Mouse (Mus musculus) erythroblast, adult 5-6 weeks (primary cell): ENCODE measurements at regions not wholly inside any gene's neighbourhood (a gene's known extent, or its start where the extent isn't known, plus 50 kb on each side); places are given as distances from the start of the nearest gene placed in this dataset.
A peak's percentile ranks its signal among the peaks of the same experiment; 100 is the strongest.

Experiments
- ATAC-seq: replicated peaks from 2 replicates; pipeline ENCODE4 v1.8.0; 2016; ENCODE audit warnings: moderate number of reproducible peaks, mild to moderate bottlenecking, moderate TSS enrichment, inconsistent platforms; ENCODE audit not compliant: poor library complexity, low FRiP score, severe bottlenecking

DNA sequence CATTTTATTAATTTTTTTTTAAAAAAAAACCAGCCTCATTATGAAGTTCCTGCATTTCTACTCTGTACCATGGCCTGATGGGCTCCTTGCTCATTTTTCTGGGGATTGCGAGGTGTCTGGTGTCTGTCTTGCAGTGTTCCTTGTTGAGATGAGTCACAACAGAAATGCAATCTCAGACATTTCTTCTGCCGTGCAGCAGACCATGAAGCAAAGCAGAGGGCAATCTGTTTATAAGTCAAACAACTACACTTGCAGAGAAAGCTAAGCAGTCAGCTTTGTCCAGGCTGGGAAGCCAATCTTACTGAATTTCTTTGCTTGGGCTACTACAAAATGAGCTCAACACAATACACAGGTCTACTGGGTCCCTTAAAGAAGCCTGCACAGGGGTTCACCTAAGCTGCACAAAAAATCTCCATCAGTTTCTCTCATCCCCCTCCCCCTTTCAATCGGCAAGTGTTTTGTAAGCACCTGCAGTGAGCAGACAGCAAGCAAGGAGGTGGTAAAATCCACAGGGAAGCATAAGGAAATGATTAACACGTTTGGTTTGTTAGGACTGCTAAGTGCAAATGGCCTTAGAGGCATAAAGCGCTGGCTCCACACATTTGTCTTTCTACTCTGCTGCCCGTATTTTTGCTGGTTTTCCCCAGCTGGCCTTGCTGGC is 171.0 kb upstream of the Dmrta1 start:
- ATAC-seq, result no peak

DNA sequence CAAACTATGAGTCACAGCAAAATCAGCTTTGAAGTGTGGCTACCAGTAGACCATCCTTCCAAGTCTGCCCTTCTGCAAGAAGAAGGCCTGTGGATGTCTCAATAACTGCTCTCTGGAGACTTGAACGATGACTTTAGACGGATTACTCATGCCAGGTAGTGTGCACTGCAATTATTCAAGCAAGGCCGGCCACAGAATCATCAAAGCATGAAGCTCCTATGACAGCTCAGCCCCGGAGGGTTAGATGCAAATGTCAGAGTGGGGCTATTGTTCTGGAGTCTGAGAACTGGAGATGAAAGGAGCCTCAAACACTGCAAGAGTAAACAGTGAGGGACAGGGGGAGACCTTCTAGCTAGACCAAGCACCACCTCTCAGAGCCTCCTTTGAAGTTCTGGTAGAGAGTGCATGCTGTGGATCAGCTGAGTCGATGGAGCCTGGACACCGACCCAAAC is 173.8 kb upstream of the Dmrta1 start:
- ATAC-seq, result no peak

- no peak for ATAC-seq
These were observed 179.0 kb upstream of the Dmrta1 start for GRCm38 (mm10) chr4:89500232-89500631.

DNA sequence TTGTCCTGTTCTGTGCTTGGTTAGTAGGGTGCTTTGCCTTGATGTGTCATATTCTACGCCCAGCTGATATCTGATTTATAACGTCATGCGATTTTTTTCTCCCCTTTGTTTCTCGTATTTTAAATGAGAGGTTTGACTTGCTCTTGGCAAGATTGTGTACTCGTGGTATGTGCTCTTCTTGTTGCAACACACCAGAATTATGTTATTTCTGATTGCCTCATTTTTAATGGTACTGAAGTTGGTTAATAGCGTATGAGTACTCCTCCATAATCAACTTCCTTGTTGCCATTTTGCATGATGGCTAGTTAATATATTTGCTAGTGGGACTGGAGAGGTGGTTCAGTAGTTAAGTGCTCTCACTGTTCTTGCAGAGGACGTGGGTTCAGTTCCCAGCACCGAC is 180.1 kb upstream of the Cdkn2b start:
- no peak for ATAC-seq

GRCm38 (mm10) chr4:89487416-89488165 is 176.8 kb upstream of the Cdkn2b start:
- ATAC-seq, result no peak

- ATAC-seq, result peak; percentile 68
These were observed 176.1 kb upstream of the Cdkn2b start for GRCm38 (mm10) chr4:89486963-89487362.

DNA sequence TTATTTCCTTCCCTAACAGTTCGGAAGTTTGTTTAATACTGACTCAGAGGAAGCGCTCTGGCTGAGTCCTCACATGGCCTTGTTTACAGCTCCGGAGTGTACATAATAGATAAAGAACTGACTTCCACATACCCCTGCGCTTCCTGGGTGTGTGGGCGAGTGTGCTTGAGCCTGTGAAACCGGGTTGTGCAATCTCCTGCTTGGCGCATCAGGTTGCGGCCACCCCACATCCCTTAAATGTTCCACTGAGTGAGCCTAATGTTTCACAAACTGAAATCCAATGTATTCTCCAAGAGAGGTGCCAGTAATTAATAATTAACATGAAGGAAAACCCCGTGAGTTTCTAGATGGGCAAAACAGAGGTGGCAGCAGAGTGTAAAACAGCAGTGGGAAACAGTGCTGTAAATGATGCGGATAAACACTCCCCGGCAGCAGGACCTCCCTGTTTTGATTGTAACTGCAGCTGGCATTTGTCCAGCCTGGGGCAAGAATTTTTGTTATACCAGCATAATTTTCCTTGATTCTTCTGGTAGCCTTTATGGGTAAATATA is 175.2 kb upstream of the Cdkn2b start:
- peak; percentile 89 for ATAC-seq

DNA sequence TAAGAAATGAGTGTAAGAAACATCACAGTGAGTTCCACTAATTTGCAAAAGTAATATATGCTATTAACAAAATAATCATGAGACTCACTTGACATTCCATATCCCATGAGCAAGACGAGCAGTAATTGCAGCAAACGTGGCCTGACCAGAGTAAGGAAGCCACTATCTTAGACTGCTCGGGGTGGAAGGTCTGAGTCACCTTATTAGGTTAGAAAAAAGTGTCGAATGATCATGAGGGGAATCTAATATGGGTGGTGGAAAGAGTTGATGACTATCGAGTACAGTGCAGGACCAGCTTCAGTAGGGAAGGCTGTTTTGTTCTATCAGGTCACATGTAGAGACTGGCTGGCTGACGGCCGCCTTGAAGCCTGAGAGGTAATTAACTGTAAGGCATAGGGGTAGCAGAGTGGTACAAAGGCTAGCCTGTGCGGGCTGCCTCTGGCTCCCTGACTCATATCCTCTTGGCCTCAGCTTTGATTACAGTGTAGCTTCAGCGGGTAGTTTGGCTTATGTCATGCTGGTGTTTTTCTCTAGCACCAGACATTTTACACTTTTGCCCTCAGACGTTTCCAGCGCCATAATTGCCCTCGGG is 167.9 kb upstream of the Cdkn2b start:
- no peak for ATAC-seq

GRCm38 (mm10) chr4:89475848-89476247 is 165.0 kb upstream of the Cdkn2b start:
- no peak for ATAC-seq

DNA sequence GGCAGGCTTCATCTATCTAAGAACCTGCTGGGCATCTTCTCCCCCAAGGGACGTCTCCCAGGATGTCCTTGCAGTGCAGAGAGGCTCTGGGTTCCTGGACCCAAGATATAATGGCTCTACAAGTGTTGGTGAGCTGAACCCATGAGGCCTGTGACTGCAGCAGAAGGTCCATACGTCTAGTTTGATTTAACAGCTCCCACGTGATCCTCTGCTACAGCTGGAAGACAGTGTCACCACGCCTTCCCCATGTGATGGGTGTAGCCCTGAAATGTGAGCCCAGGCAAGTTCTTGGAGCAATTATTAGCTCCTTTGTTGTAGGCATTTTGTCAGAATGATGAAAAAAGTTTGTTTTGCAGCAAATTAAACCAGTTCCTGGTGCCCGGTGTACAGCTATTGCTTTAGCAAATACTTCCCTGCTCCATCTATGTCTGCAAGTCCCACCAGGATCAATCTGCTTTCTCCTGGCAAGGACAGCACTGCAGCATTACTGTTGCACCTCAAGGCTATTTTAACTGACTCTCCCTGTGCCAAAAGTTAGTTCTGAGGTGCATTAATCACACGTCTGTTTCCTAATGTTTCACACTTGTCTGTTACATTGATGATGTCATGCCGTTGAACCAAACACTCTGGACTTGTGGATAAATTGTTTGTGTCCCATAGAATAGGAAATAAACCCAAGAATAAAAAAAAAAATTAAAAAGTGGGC is 164.2 kb upstream of the Cdkn2b start:
- ATAC-seq, result 0 out of 2 replicates have a peak, but pooled peaks have one; percentile 35

DNA sequence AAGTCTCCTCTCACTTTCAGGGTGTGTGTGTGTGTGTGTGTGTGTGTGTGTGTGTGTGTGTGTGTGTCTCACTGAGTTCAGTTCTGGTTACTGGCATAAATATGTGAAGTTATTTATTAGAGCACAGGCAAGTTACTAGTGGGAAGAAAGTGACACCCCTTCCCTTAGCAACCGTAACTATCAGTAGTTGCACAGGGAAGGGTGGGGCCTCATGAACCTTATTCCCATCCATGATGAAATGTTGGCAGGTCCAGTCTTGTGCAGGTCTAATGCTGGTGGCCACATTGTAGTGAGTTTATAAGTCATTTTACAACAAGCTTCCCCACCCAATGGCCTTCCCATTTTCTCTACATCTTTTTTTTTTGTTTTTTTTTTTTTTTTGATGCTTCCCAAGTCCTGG is 160.6 kb upstream of the Cdkn2b start:
- peak; percentile 65 for ATAC-seq

- no peak for ATAC-seq
These were observed 159.9 kb upstream of the Cdkn2b start for GRCm38 (mm10) chr4:89470756-89471155.

DNA sequence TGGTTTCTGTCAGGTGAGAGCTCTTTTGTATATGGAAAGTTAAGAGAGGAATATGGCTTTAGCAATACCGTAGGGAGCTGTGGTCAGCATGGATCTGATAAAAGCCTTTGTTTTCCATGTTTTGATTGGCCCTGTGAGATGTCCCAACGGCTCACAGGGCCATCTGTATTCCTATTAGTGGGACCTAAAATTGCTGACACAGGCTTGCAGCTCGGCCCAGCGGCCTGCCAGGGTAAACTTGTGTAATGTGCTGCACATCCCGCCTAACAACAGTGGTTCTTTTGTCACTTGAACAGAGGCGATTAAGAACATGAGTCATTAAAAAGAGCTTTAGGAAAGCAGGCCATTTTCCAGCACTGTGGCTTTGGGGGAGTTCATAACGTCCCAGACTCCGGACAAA is 159.0 kb upstream of the Cdkn2b start:
- no peak for ATAC-seq

DNA sequence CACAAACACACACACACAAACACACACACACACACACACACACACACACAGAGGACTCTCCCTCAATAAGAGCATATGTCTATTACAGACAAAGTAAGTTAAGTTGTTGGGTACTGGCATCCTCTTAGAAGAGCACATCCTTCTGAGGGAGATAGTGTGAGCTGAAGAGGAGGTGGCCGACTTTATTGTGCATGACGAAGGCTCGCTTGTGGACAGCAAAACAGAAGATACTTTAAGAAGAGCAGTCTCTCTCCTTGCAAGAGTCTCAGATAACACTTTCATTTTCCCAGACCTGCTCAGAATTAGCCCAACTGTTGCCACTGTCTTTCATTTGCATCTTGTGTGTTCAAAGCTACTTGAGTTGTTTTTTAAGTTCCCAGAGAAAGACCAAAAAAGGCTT is 158.6 kb upstream of the Cdkn2b start:
- ATAC-seq, result no peak

DNA sequence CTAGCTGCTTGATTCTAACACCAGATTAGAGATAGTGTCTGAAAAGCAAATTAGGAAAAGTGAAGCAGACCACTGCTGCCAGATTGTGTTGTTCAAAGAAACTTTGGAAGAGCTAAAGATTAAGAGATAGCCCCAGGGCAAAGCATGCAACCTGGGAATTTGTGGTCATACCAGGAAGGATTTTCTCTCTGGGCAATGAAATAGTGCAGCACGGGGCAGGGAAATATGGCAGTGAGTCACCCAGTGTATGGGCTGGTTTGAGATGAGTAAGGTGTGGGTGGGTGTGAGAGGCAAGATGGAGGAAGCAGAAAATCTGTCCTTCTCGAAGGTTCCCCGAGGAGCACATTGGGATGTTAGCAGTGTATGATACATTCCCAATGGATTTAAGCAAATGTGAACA is 155.9 kb upstream of the Cdkn2b start:
- no peak for ATAC-seq

DNA sequence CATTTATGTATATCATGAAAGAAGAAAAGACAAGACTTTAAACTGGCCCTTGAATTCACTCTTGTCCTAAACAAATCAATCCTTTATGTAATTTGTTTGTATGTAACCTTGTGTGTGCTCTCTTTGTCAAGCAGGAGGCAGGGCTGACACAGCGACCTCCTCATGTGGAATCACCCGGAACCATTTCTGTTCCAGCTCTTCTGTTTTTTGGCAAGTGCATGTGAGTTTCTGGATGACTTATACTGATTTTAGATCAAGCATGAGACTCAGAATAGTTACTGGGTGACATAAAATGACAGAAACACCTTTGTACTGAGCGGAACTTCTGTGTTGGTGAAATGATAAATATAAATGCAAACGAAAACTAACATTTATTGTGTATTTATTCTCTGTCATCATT is 152.3 kb upstream of the Cdkn2b start:
- no peak for ATAC-seq

- no peak for ATAC-seq
These were observed 149.4 kb upstream of the Cdkn2b start for GRCm38 (mm10) chr4:89460170-89460762.

- no peak for ATAC-seq
These were observed 148.5 kb upstream of the Cdkn2b start for GRCm38 (mm10) chr4:89459346-89459666.

DNA sequence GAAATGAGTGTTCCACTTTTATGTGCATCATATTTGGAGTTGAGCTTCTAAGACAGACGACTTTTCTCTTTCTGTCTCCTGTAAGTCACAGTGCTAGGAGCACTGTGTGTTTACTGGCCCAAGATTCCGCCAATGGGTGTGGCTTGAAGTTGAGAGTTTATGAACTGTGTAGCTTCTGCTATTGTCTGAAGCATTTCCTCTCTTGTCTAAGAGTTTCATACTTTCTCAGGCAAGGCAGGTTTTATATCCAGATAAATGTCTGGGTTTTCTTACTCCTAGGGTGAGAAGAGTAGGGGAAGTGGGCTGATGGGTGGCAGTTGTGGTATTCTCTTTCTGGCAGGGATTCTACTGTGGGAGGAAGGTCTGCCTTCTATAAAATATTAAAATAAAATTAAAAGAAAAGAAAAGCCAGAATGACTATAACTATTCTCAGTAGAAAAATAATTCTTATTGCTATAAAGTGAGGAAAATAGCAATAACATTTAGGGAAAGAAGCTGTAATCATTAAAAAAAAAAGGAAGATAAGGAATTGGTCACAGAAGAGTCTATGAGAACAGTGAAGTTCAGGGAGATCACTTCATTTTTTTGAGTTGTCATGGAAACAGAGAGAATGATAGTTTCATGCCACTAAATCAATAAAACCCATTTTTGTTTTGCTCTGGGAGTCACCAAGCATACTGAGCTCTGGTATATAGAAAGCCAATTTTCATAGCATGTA is 147.9 kb upstream of the Cdkn2b start:
- no peak for ATAC-seq
